Mouse (Mus musculus): ENCODE results near the gene Otulinl.
"Not testable (repeated sequence)": the region's sequence is repeated elsewhere in the genome, so short reads cannot be mapped to it uniquely, and the experiment has no call there.

Gene Otulinl

DNA sequence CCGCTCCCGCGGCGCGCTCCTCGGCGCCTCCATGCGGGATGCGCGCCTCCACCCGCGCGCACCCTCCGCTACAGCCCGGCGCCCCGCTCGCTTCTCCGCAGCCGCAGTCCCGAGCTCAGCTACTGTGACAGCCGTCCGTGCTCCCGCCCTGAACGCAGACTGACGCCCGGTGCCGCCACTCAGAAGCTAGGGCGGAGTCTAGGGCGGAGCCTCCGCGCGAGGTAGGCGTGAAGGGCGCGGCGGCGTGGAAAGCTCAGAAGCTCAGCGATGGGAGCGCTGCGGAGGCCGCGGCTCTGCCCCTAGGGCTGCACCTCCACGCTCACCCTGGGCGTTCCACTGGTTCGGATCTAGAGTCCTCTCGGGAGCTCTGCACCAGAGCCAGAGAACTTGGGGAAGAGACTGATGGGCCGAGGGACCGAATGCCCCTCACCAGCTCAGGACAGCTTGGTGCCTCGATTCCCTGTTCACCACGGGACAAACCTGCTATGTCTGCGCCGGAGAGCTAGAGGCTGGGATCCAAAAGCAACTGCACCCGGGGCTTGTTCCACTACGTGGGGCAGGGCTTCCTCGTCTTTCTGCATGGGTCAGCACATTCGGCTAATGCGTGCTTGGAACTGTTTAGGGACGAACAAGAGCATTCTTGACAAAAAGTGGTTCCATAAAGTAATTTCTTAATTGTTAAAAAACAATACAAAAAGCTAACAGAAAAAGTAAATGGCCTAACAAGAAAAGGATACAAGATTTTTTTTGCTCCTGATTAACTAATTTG is at the start of gene Otulinl:
Gene Otulinl, minus strand, starts transcription at position 161 of the 769 bp plus-strand sequence.
- DNase-seq (ENCODE audit: low read depth): peak; percentile 86

DNA sequence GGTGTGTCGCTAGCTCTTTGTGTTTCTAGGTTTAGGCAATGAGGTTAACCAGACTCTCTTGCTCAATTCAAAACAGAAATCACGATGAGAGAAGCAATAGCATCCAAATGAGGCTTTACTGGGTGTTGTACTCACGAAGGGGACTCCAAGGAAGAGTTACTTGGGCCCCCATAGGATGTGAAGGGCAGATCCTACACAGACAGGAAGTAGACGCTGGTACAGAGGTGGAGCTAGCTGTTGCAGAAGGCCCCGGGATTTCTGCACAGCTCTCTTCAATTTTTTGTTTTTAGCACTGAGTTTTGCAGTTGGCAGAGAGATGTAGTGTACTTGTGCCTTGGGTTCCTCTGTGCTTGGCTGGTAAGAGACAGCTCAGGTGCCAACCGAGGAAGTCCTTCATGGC is 44.8 kb upstream of the Otulinl start:
- DNase-seq (ENCODE audit: low read depth): no peak

DNA sequence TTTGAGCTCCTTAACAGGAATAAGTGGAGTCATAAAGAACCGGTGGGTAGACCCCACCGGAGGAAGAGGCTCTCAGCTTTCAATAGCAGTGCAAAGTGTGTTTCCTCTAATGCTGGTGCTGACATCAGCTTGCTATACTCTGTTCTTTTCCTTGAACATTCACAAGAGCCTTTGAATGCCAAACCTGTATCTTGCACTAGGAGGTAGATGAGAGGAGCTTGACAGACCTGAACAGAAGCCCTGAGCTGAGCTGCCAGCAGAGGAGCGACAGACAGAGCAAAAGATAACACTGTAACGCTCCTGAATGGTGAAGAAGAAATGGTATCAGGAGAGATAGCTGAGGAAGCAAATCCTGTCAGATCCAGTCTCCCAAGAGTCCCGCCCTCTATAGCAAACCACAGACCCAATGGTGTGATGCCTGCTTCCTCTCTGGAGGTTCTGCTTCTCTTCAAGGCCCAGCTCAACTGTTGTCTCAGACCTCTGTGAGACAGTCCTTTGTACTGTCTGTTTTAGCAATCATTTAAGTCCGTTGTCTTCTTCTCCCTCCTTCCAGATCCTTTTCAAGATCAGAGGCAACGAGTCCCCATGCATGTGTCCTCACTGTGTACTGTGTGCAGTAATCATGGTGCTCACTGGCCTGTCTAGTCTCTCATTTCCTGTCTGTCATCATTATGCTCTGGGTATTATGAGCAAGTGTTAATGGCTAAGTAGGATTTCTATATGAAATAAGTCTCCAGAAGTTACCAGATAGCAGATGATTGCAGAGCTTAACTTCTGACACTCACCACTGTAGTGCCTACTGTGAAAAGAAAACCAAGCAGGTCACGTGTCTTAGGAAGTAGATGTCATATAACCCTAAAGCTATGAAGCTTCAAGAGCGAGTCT is 43.7 kb upstream of the Otulinl start:
- DNase-seq (ENCODE audit: low read depth): no peak

DNA sequence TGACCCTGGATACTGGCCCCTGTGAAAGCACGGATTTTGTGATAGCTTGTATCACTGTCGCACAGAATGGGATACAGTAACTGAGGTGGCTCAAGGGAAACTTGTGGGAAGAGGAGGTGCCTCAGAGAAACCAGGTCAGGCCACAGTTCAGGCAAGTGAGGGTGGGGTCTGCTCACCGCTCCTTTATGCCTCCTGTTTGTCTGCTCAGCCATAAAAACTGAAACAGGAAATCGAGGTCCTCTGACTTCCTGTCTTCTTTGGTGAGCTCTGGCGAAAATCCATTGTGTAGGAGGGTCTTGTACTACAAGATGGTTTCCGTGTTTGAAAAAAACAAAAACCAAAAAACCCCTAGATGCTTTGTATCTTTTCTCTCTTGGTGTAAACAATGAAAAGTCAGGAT is 42.9 kb upstream of the Otulinl start:
- no peak for DNase-seq (ENCODE audit: low read depth)

DNA sequence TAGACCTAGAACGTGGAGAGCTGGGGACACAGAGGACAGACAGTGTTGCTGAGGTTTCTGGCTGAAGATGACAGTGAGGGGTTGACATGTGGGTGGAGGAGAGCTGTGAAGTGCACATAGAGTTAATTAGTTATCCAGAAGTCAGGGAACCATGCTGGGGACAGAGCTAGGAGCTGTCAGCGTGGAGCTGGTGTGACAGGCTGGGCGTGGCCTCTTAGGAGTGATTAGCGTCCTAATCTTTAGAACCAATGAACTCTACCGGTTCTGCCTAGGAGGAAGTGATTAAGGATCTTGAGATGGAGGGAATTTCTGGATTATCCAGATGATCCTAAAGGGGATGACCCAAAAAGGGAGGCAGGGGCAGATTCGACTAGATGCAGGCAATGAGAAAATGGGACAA is 42.4 kb upstream of the Otulinl start:
- no peak for DNase-seq (ENCODE audit: low read depth)

DNA sequence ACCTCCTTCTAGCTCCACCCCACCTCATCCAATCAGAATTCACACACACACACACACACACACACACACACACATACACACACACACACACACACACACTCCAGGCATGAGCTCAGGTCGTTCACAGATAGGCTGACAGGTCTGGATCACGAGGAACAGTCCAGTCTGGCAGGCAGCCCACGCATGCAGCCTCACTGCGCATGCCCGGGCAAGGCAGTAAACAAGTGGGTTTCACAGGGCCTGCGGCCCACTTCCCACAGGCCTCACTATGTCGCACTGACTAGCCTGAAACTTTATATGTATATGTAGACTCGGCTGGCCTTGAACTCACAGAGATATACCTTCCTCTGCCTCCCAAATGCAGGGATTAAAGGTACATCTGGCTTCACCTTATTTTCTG is 38.9 kb upstream of the Otulinl start:
- DNase-seq (ENCODE audit: low read depth): not testable (repeated sequence)

DNA sequence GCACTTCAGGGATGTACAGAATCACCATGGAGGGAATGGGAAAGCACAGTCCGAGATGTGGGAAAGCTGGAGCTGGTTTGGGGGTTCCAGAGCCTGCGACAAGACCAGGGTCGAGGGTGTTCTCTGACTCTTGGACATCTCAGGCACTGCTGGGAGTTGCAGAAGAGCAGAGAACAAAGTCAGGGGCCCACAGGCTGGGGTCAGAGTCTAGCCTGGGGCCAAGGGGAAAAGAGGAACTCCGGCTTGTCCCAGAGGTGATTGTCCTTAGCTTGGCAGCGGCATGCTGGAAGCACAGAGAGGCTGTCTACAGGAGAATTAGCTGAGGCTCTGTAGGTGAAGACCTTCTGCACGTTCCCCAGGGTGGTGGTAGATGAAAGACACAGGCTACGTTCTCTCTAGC is 37.3 kb upstream of the Otulinl start:
- no peak for DNase-seq (ENCODE audit: low read depth)

DNA sequence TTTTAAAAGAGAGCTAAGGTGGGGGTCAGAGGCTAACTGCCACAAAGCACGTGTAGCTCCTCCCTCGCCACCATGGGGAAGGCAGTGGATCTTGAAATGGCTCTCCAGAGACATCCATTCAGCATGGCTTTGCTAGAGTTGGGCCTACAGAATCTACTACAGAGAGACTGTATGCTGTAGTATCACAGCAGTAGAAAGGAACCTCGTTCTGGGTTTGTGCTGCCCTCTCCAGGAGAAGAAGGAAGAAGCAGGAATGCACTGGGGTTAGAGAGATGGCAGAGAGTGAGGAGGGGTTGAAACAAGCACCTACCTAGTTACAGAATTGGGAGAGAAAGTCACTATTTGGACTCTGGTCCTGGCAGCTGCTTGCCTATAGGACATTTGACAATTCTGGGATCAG is 34.0 kb upstream of the Otulinl start:
- no peak for DNase-seq (ENCODE audit: low read depth)

DNA sequence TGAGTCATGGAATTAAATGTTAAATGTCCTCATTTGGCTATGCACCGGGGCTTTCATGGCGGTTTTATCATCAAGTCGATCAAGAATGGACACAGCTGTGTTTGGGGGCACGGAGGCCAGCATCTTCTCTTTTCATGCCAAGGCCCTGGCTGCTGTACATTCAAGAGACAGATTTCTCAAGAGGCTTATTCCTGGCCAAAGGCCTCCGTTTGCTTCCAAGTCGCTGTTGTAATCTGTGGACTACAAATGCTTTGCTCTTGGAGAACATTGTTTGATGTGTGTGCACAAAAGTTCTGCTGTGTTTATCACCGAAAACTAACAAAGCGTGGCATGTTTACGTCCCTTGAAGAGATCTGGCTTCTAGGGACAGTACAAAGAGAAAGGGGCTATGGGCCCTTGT is 29.3 kb upstream of the Otulinl start:
- no peak for DNase-seq (ENCODE audit: low read depth)

DNA sequence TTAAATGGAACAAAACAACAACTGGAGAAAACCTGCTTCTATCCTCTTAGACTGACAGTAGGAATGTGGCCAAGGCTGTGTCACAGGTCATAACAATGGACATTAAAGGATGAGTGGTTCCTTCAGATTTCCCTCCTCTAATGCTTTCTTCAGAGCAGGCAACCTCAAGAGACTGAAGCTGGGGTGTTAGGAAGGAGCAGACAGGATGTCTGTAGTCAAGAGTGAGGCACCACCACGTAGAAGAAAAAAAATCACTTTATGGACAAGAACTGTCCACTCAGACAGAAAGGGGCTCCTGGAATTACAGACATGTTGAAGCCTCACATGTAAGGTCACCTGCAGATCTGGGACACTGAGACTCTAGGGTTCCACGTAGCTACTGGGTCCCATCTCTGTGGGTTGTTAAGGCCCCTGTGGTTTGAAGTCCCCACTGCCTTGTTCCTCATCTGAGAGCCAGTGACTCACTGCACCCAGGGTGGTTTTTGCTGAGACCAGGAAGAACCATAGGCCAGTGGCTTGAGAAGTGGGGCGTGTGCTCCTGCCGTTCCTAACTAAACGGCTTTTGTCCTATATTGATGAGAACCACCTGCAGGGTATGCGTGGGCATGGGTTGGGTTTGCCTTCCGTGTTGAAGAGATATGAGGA is 27.7 kb upstream of the Otulinl start:
- no peak for DNase-seq (ENCODE audit: low read depth)

DNA sequence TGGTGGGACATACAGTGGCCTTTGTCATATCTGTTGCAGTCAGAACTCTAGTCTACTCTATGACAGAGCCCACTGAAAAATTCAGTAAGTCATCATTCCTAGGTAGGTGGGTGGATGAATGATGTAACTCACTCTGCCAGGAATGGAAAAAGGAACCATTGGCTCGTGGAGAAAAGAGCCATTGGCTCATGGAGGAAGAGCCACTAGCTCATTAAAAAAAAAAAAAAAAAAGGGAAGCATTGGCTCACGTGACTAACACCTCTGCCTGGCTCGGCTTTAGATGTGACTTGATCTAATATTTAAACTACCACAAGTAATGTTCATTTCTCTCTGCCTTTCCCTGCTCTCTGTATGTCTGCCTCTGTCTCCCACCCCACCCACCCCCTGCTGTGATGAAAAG is 27.1 kb upstream of the Otulinl start:
- no peak for DNase-seq (ENCODE audit: low read depth)

DNA sequence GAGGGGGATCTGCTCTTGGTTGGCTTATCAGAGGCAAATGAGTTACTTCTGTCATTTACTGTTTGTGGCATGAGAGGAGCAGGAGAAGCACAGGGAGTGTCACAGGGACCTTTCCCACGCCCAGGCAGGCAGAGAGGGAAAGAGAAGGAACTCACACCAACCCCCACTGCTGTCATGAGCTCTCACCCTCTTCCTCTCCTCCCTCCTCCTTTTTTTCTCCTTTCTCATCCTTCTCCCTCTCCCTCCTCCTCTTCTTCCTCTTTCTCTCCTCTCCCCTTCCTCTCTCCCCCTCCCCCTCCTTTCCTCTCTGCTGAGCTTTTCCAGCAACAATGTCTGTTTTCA is 21.6 kb upstream of the Otulinl start:
- no peak for DNase-seq (ENCODE audit: low read depth)

DNA sequence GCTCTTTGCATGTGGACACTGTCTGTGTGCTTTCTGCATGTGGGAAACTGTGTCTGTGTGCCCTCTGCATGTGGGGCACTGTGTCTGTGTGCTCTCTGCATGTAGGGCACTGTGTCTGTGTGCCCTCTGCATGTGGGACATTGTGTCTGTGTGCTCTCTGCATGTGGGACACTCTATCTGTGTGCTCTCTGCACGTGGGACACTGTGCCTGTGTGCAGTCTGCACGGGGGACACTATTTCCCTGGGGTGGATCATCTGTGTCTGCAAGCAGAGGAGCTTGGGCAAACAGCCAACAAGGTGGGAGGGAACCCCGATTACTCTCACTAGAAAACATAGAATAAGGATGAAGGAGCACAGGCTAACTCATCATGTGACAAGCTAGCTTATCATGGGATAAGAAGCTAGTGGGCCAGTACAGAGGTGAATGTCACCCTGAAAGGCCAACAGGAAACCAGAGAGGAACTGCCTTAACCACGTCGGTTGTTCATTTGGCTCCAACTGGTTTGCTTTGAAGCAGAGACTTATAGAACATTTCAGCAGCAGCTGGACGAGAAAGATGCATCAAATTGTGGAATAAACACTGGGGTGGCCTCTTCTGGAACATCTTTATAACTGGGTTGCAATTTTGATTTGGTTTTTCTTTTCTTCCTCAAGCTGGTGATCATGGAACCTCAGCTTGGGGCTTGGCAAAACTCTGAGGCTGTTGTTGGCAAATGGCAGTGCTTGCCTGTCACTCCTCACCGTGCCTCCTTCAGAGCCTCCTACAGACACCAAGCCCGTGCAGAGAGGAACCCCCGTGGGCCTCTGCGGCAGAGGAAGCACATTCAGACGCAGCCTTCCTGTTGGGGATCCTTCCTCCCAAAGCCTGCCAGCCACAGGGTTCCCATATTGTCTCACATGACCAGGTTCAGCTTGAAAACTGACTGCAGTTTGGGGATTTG is 20.9 kb upstream of the Otulinl start:
- DNase-seq (ENCODE audit: low read depth): peak; percentile 53

DNA sequence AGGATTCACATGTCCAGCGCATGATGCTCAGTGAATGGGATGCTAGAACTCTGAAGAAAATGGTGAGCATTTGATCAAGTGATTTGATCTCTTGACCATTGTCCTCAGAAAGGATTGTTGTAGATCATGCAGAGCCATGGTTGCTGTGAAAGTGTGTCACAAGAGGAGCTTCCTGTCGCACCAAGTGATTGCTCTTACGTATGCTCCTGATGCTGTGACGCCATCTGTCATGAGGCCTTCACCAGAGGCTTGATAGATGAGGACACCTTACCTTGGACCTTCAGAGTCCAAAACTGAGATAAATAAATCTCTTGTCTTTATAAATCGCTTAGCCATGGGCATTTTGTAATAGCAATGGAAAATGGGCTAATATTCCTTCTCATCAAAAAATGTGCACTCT is 16.3 kb upstream of the Otulinl start:
- no peak for DNase-seq (ENCODE audit: low read depth)

DNA sequence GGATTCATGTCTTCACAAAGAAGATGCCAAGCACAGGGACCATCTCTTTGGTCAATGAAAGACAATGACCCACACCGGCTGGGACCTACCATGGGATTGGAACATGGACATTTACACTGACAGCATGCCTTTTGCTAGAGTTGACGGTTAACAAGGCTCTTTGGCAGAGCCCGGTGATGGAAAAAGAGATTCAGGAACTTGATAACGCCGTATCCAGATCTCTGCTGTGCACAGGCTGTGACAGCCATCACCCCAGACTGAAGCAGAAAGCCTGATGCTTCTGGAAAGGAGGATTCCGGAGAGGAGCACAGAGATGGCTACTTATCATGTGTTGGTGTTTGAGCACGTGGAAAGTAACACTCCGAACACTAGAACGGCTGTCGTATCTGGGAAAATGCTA is 11.9 kb upstream of the Otulinl start:
- no peak for DNase-seq (ENCODE audit: low read depth)

DNA sequence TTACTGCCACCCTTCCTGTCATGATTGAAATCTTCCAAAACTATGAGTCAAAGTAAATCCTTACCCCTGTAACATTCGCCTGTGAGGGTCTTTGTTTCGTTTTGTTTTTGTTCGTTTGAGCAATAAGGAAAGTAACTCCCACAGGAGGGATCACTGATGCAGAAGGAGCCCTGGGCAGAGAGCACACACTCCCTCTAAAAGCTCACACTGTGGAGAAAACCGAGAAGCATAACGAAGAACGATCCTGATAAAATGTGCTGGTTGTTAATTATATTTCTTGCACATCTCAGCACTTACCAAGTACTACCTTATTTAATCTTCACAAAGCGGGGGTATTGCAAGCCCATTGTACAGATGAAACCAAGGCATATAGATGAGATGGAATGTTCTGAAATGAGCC is 10.8 kb upstream of the Otulinl start:
- no peak for DNase-seq (ENCODE audit: low read depth)

DNA sequence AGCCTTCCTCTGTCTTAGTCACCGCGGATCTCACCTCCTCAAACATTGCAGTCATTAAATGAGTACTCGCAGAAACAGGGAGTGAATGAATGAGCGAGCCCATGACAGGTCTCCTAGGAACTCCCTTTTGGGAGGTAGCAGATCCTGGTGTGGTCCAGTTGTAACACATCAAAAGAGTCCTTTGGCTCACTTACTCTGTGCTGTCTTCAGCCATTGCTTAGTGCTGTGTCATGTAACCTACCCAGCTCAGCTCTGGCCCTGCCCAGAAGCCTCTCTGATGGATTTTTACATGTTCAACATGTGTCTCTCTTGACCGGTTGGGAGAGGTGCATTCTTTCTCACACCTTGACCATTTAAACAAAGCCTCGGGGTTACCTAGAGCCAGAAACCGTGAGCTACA is 9.8 kb upstream of the Otulinl start:
- DNase-seq (ENCODE audit: low read depth): no peak

DNA sequence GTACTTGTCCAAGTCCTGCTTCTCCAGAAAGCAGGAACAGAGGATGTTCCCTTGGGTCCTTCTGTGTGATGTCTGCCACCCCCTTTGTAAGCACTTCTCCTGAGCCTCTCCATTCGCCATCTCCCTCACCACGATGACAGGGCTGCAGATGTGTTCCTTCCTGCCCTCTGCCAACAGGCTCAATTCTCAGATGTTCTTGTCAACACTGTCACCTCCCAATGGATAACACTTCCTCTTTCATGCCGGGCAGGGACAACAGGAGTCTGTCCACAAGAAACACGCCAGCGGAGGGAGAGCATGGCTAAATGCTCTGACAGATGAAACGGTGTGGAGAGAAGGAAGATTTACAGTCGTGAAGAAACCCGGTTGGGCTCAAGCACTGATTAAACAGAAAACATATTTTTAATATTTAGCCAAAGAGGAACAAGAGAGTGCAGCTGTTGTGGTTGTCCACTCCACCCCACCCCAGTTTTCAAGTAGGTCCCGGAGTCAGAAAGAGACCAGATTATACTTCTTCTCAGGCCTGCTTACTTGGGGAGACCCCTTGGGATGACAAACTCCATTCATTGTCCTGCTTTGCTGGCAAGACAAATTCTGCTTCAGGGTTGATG is 6.8 kb upstream of the Otulinl start:
- no peak for DNase-seq (ENCODE audit: low read depth)

DNA sequence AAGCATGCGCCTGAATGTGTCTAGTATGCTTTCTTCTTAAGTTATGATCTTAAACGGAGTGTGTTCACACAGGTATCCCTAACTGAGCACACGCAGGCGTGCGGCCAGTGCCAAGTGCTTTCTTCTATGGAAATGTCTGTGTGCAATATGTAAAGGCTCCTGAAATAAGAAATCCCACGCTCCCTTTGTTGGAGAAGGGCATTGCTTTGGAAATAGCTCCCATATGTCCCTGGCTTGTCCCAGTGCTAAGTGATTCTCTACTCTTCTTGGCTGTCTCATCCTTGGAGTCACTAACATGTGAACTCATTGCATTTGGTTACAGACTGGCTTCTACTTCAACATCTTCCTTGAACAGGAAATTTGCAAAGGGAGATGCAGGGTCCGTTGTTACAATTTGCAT is 3.4 kb upstream of the Otulinl start:
- DNase-seq (ENCODE audit: low read depth): no peak

DNA sequence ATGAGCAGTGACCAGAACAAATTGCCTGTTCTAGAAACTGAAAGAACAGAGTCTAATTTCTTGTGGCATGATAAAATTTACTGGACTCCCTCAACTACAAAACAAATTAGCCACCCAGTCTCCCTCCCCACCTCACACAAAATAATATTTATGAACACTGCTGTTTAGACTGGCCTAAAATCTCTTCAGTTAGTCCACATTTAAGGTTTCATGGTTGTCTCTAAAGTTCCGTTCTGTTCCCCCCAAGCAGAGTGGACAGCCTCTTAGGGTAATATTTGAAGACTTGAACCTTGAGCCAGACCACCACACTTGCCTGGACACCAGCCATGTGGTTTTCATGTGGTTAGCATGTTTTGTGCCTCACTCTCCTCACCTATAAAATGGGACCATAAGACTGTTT is 1.8 kb upstream of the Otulinl start:
- no peak for DNase-seq (ENCODE audit: low read depth)

DNA sequence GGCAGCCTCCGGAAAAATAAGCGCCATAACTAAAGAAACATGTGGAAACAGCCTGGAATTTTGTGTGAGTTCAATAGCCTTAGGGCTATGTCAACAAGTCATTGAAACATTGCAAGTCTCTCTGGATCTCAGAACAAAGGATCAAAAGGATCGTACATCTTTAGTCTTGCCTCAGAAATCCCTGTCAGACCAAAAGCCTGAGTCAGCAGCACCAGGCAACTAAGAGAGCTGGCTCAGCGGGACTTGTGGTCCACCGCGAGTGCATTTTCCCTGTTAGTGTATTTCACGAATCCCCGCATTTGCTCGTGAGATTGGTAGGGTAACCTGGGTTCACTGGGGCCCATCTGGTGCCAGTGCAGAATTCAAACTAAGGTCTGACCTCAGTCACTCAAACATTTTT is 1.2 kb upstream of the Otulinl start:
- DNase-seq (ENCODE audit: low read depth): no peak

DNA sequence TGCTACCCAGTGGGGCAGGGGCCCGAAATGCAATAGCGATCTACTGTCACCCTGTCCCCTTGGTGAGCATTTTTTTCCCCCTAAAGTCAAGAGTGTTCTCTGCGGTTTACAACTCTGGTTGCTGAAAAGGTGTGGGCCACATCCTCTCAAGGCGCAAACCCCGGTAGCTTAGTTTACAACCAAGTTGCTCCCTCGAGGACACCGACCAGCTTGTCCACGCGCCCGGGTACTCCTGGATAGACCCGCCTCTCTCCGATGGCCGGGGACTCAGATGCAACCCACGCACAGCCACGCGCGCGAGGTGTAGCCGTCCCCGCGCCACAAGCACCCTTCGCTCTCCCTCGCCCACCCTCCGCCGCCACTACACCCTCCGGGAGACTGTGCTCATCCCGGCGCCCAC is 382 bp downstream of the Otulinl start:
- DNase-seq (ENCODE audit: low read depth): no peak
